Mouse (Mus musculus): ENCODE results near the gene Prkn. TPM values are rescaled to one million over a fixed set of nuclear protein-coding genes. Genes with fewer than 3 reads are reported as not detected.
"Not testable (repeated sequence)": the region's sequence is repeated elsewhere in the genome, so short reads cannot be mapped to it uniquely, and the experiment has no call there.

The Prkn gene
- total RNA-seq, 2 experiments from 2014 or later = 15.1 to 16.9 TPM

GRCm38 (mm10) chr17:11950198-11950594 is 1110.0 kb downstream of the Prkn start:
- DNase-seq (ENCODE audit: extremely low spot score in 1 of 2, low spot score in 2 of 2) = no peak
- intact Hi-C loops (cut with DNase I) = no loop called here

GRCm38 (mm10) chr17:11955317-11955716 is 1115.1 kb downstream of the Prkn start:
- intact Hi-C loops (cut with DNase I) = no loop called here
- DNase-seq (ENCODE audit: extremely low spot score in 1 of 2, low spot score in 2 of 2) = no peak

GRCm38 (mm10) chr17:11960492-11960891 is 1120.3 kb downstream of the Prkn start:
- intact Hi-C loops (cut with DNase I) = no loop called here
- no peak for DNase-seq (ENCODE audit: extremely low spot score in 1 of 2, low spot score in 2 of 2)

DNA sequence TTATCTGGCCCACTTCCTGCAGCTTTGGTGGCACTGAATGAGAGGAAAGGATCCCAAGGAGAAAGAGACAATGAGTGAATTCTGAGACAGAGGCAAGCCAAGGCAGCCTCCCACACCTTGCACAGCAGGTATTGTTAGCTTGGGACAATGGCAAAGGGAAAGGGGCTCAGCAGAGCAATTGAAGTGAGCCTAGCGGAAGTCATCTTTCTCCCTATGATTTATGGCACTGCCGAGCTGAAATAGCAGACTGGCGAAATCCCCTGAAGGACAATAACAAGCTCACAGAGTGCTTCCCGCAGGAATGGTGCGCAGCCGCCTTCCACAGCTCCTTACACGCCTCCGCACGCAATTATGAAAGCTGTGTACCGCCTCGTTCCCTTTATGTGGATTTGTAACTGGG is 1122.6 kb downstream of the Prkn start:
- intact Hi-C loops (cut with DNase I) = no loop called here
- DNase-seq (ENCODE audit: extremely low spot score in 1 of 2, low spot score in 2 of 2) = peak in 1 of 2 experiments; percentile 37

- intact Hi-C loops (cut with DNase I) = loop anchor here (5.0 to 10.0 kb wide), 2 partner anchors 358 to 1645 kb away; no protein-coding TSS in a partner anchor
- DNase-seq (ENCODE audit: extremely low spot score in 1 of 2, low spot score in 2 of 2) = no peak
These were observed 1130.0 kb downstream of the Prkn start for GRCm38 (mm10) chr17:11970160-11970559.

- intact Hi-C loops (cut with DNase I) = loop anchor here (5.0 to 10.0 kb wide), 2 partner anchors 360 to 1648 kb away; no protein-coding TSS in a partner anchor
- no peak for DNase-seq (ENCODE audit: extremely low spot score in 1 of 2, low spot score in 2 of 2)
These were observed 1132.4 kb downstream of the Prkn start for GRCm38 (mm10) chr17:11972550-11972949.

- DNase-seq (ENCODE audit: extremely low spot score in 1 of 2, low spot score in 2 of 2) = no peak
- intact Hi-C loops (cut with DNase I) = loop anchor here (5.0 to 10.0 kb wide), 2 partner anchors 361 to 1648 kb away; no protein-coding TSS in a partner anchor
These were observed 1133.0 kb downstream of the Prkn start for GRCm38 (mm10) chr17:11972969-11973787.

GRCm38 (mm10) chr17:11975062-11975607 is 1135.0 kb downstream of the Prkn start:
- peak; percentile 34 to 52 for DNase-seq (ENCODE audit: extremely low spot score in 1 of 2, low spot score in 2 of 2)
- intact Hi-C loops (cut with DNase I) = loop anchor here (10.0 kb wide), 1 partner anchor 1650 kb away; no protein-coding TSS in a partner anchor

DNA sequence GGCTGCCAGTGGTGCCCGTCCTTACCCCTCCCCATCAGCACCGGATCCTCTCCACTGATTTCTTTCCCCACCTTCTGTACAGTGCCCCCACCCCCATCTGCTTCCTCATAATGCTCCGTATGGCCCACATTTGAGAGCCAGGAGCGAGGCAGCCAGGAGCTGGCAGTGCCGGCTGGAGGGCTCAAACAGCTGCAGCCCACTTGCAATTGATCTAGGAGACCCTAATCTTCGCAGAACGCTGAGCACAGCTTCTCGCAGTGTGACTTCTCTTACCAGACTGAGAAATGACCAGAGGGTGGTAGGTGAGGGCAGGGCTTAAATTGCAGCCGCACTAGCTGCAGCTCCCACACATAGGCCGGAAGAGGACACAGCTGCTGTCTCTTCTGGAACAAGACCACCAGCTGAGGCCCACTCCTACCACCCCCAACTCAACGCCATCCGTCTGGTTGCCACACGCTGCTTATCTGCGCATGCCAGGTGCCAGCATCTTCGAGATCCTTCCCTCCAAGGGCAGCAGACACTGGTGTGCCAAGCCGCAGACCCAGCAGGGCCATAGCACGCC is 1138.2 kb downstream of the Prkn start:
- DNase-seq (ENCODE audit: extremely low spot score in 1 of 2, low spot score in 2 of 2) = peak in 1 of 2 experiments; percentile 52
- intact Hi-C loops (cut with DNase I) = loop anchor here (10.0 kb wide), 1 partner anchor 1654 kb away; no protein-coding TSS in a partner anchor

- DNase-seq (ENCODE audit: extremely low spot score in 1 of 2, low spot score in 2 of 2) = no peak
- intact Hi-C loops (cut with DNase I) = no loop called here
These were observed 1141.5 kb downstream of the Prkn start for GRCm38 (mm10) chr17:11981666-11982065.

- intact Hi-C loops (cut with DNase I) = no loop called here
- no peak for DNase-seq (ENCODE audit: extremely low spot score in 1 of 2, low spot score in 2 of 2)
These were observed 1148.1 kb downstream of the Prkn start for GRCm38 (mm10) chr17:11988110-11988837.

GRCm38 (mm10) chr17:11989296-11989695 is 1149.1 kb downstream of the Prkn start:
- intact Hi-C loops (cut with DNase I) = no loop called here
- DNase-seq (ENCODE audit: extremely low spot score in 1 of 2, low spot score in 2 of 2) = no peak

GRCm38 (mm10) chr17:11990386-11991087 is 1150.4 kb downstream of the Prkn start:
- no peak for DNase-seq (ENCODE audit: extremely low spot score in 1 of 2, low spot score in 2 of 2)
- intact Hi-C loops (cut with DNase I) = no loop called here

- intact Hi-C loops (cut with DNase I) = no loop called here
- peak in 1 of 2 experiments; percentile 57 for DNase-seq (ENCODE audit: extremely low spot score in 1 of 2, low spot score in 2 of 2)
These were observed 1153.1 kb downstream of the Prkn start for GRCm38 (mm10) chr17:11993249-11993648.

DNA sequence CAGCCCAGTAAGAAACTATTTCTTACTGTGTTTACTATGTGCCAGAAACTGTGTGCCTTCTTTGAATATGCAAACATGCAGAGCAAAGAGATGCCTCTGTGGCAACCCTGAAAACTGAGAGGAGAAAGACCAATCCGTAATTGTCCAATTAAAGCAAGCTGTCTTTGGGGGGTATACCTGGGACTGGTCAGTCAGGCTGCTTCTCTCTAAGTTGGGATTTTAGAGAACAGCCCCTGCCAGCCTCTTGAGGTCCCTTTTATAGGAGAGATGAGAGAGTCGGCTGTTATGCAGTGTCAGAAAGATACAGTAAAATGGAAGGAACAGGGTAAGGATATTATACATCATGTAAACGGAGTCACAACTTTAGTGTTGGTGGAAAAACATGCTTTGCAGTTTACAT is 1154.1 kb downstream of the Prkn start:
- no peak for DNase-seq (ENCODE audit: extremely low spot score in 1 of 2, low spot score in 2 of 2)
- intact Hi-C loops (cut with DNase I) = no loop called here

DNA sequence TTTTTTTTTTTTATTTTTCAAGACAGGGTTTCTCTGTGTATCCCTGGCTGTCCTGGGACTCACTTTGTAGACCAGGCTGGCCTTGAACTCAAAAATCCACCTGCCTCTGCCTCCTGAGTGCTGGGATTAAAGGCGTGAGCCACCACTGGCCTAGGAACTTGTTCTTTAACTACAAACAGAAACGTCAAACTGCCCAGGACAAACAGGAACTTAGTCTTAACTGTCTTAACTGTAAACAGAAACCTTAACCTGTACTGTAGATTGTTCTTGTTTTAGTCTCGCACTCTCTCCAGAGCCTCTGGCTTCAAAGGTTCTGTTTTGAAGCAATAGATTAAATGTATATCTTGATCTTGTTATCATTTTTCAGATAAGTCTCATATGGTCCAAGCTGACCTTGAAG is 1154.6 kb downstream of the Prkn start:
- DNase-seq (ENCODE audit: extremely low spot score in 1 of 2, low spot score in 2 of 2); intact Hi-C loops (cut with DNase I): not testable (repeated sequence)

GRCm38 (mm10) chr17:11995522-11995921 is 1155.3 kb downstream of the Prkn start:
- DNase-seq (ENCODE audit: extremely low spot score in 1 of 2, low spot score in 2 of 2) = no peak

DNA sequence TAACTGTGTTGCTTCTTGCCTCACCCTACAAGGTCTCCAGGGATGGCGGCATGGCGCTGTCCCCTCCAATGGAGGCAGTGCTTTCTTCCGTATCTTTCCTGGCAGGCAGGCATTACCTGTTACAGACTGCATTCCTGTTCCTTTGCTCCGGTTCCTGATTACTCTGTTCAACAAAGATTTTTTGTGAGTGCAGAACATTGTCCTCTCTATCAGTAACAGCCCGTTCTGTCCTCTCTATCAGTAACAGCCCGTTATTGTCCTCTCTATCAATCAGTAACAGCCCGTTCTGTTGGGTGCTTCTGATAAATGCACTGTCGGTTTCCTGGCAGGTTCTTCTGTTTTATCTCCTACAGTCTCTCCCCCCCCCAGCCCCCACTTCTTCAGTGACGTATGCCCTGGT is 1156.1 kb downstream of the Prkn start:
- no peak for DNase-seq (ENCODE audit: extremely low spot score in 1 of 2, low spot score in 2 of 2)
- intact Hi-C loops (cut with DNase I) = no loop called here

More at GRCm38 (mm10) chr17:11995522-11995921, 1155.3 kb downstream of the Prkn start:
- intact Hi-C loops (cut with DNase I) = no loop called here
